Mouse (Mus musculus) neural tube, embryonic 15.5 days (tissue): ENCODE measurements around the gene Ooep. TPM values are rescaled to one million over a fixed set of nuclear protein-coding genes. Genes with fewer than 3 reads are reported as not detected.
A peak's percentile ranks its signal among the peaks of the same experiment; 100 is the strongest.
"Not testable (repeated sequence)": the region's sequence is repeated elsewhere in the genome, so short reads cannot be mapped to it uniquely, and the experiment has no call there.

Experiments used
- ATAC-seq: fragments of 200-750 bp; cut with Nextera tagmentation; 2 replicates; pipeline ENCODE4 v1.8.0; 2017; ENCODE audit warnings: mild to moderate bottlenecking, moderate TSS enrichment, moderate library complexity; ENCODE audit not compliant: low FRiP score
- H3K27ac ChIP-seq: fragments of 300-500 bp; sonication (generic); replicated peaks from 2 replicates; pipeline ENCODE4 v1.5.1; 2015; ENCODE audit warnings: mild to moderate bottlenecking, inconsistent platforms
- H3K27me3 ChIP-seq: fragments of 300-500 bp; sonication (generic); replicated peaks from 2 replicates; pipeline ENCODE4 v1.6.1; 2015; ENCODE audit warnings: inconsistent platforms
- H3K36me3 ChIP-seq: fragments of 300-500 bp; sonication (generic); 2 replicates; pipeline ENCODE4 v1.6.1; 2015; ENCODE audit warnings: inconsistent platforms
- H3K4me1 ChIP-seq: fragments of 300-500 bp; sonication (generic); 2 replicates; pipeline ENCODE4 v1.6.1; 2015; ENCODE audit warnings: inconsistent platforms
- H3K4me2 ChIP-seq: fragments of 300-500 bp; sonication (generic); 2 replicates; pipeline ENCODE4 v1.6.1; 2015; ENCODE audit warnings: inconsistent platforms, mild to moderate bottlenecking, moderate library complexity
- H3K4me3 ChIP-seq: fragments of 300-500 bp; sonication (generic); replicated peaks from 2 replicates; pipeline ENCODE4 v1.5.1; 2015; ENCODE audit warnings: mild to moderate bottlenecking, inconsistent platforms
- H3K9ac ChIP-seq: fragments of 300-500 bp; sonication (generic); replicated peaks from 2 replicates; pipeline ENCODE4 v1.6.1; 2015; ENCODE audit warnings: mild to moderate bottlenecking, inconsistent platforms
- H3K9me3 ChIP-seq: fragments of 300-500 bp; sonication (generic); replicated peaks from 2 replicates; pipeline ENCODE4 v1.6.1; 2016; ENCODE audit warnings: inconsistent platforms
- WGBS: fragments of 180-500 bp; shearing (Covaris S2); methylation state at CpG from one replicate; pipeline ENCODE4 v1.1.7; 2015; ENCODE audit warnings: mixed read lengths; 5-methylcytosine and 5-hydroxymethylcytosine counted together
- polyA plus RNA-seq: library from polyadenylated mRNA; unstranded; fragments of >200 nt; fragmentation: Nextera tagmentation; extraction: Ambion mirVana; gene quantifications from 2 replicates; pipeline ENCODE4 v1.2.1, GENCODE M21; 2015

Gene Ooep
- polyA plus RNA-seq, 1 experiment from 2014 or later: 4.4 TPM

DNA sequence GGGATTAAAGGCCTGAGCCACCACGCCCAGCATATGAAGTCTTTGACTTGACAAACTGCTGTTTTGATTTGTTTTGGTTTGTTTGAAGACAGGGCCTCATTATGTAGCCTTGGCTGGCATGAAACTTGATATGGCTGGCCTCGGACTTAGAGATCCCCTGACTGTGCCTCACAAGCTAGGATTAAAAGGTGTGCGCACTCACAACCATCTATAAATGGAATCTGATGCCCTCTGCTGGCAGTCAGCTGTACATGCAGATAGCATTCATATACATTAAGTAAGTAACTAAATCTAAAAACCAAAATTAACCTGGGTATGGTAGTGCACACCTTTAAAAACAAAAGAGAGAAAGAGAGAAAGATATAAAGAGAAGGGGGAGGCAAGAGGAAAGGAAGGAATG is 7.4 kb upstream of the Ooep start:
- H3K27ac ChIP-seq: no peak overlapping the region
- WGBS: 59% methylated on average over 3 of the region's 3 CpGs
- H3K9me3 ChIP-seq: no peaks in the 10 kb centered on the region
- no peaks in the 10 kb centered on the region for H3K27me3 ChIP-seq
- H3K4me1 ChIP-seq: no peaks in the 10 kb centered on the region
- no peak overlapping the region for H3K4me3 ChIP-seq
- no peak overlapping the region for H3K9ac ChIP-seq
- no peak for ATAC-seq
- H3K36me3 ChIP-seq: no peaks in the 10 kb centered on the region
- no peak overlapping the region for H3K4me2 ChIP-seq

DNA sequence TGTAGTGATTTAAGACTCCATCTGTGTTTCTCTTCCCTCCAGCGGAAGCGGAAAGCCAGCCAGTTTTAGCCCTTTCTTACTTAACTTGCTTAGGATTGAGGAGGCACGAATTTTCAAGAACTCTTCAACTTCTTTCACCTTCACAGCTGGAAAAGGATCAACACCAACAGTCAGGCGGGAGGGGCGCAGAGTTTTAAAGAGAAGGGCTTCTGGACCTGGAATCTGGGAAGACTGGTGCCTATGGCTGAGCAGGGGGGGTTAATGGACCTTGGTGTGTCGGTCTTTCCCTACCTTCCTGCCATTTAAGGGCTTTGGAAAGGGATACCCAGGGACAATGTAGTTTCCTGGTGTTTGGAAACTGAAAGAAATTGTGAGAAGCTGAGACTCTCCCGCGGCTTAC is 979 bp downstream of the Ooep start:
- H3K4me3 ChIP-seq: peak overlapping the region; percentile 41
- no peak for ATAC-seq
- no peaks in the 10 kb centered on the region for H3K36me3 ChIP-seq
- no peaks in the 10 kb centered on the region for H3K9me3 ChIP-seq
- 41% methylated on average over 8 of the region's 8 CpGs for WGBS
- H3K27ac ChIP-seq: peak overlapping the region; percentile 45; the same call in 1 of the 2 replicates
- peaks cover 14% of the 10 kb centered on the region for H3K4me1 ChIP-seq
- no peaks in the 10 kb centered on the region for H3K27me3 ChIP-seq
- H3K4me2 ChIP-seq: peak overlapping the region; percentile 68
- no peak overlapping the region for H3K9ac ChIP-seq

- 75% methylated on average over 4 of the region's 4 CpGs for WGBS
- H3K4me2 ChIP-seq: no peak overlapping the region
- no peak overlapping the region for H3K4me3 ChIP-seq
- no peaks in the 10 kb centered on the region for H3K36me3 ChIP-seq
- no peak overlapping the region for H3K9ac ChIP-seq
- no peak overlapping the region for H3K27ac ChIP-seq
- no peaks in the 10 kb centered on the region for H3K9me3 ChIP-seq
- ATAC-seq: no peak
- H3K27me3 ChIP-seq: no peaks in the 10 kb centered on the region
- peaks cover 14% of the 10 kb centered on the region for H3K4me1 ChIP-seq
Observed at GRCm38 (mm10) chr9:78375486-78375885, 3.0 kb downstream of the Ooep start.

- WGBS: 96% methylated on average over 1 of the region's 1 CpGs
- Histone ChIP-seq H3K4me2 (no peak overlapping the region), H3K27me3 (no peaks in the 10 kb centered on the region), H3K4me3 (no peak overlapping the region), H3K4me1 (peaks cover 14% of the 10 kb centered on the region), H3K27ac (no peak overlapping the region), H3K9me3 (no peaks in the 10 kb centered on the region), H3K36me3 (no peaks in the 10 kb centered on the region), H3K9ac (no peak overlapping the region)
- no peak for ATAC-seq
Observed at GRCm38 (mm10) chr9:78374885-78375389, 3.6 kb downstream of the Ooep start.

DNA sequence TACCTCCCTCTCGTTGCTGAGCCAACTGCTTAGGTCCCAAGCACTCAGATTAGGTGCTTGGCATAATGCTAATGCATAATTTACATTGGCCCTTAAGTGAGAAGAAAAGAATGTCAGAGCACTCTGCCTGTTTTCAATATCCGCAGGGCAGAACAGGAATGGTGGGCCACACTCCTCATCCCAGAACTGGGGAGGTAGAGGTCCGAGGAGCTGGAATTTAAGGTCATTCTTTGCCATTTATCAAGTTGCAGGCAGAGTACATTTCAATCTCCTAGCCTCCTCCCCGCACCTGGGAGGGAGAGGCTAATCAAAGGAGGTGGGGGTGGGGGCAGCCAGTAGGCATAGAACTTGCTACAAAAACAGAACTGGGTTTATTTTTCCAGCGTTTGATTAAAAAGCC is 4.1 kb downstream of the Ooep start:
- no peak for ATAC-seq
- H3K9ac ChIP-seq: no peak overlapping the region
- WGBS: 57% methylated on average over 5 of the region's 5 CpGs

GRCm38 (mm10) chr9:78372827-78373504 is 5.6 kb downstream of the Ooep start:
- H3K4me2 ChIP-seq: no peak overlapping the region
- H3K9ac ChIP-seq: no peak overlapping the region
- no peaks in the 10 kb centered on the region for H3K9me3 ChIP-seq
- 85% methylated on average over 10 of the region's 10 CpGs for WGBS
- H3K27ac ChIP-seq: no peak overlapping the region
- no peaks in the 10 kb centered on the region for H3K36me3 ChIP-seq
- H3K27me3 ChIP-seq: no peaks in the 10 kb centered on the region
- peaks cover 6% of the 10 kb centered on the region for H3K4me1 ChIP-seq
- ATAC-seq: no peak
- no peak overlapping the region for H3K4me3 ChIP-seq

More for the DNA sequence above, 4.1 kb downstream of the Ooep start:
- Histone ChIP-seq H3K4me1 (peaks cover 14% of the 10 kb centered on the region), H3K27me3 (no peaks in the 10 kb centered on the region), H3K27ac (no peak overlapping the region), H3K4me3 (no peak overlapping the region), H3K36me3 (no peaks in the 10 kb centered on the region), H3K4me2 (no peak overlapping the region), H3K9me3 (no peaks in the 10 kb centered on the region)

- 91% methylated on average over 3 of the region's 3 CpGs for WGBS
- no peak for ATAC-seq
- H3K36me3 ChIP-seq: no peaks in the 10 kb centered on the region
- H3K27ac ChIP-seq: no peak overlapping the region
- no peak overlapping the region for H3K9ac ChIP-seq
- H3K27me3 ChIP-seq: no peaks in the 10 kb centered on the region
- H3K4me3 ChIP-seq: no peak overlapping the region
- H3K4me1 ChIP-seq: no peaks in the 10 kb centered on the region
- H3K9me3 ChIP-seq: no peaks in the 10 kb centered on the region
- no peak overlapping the region for H3K4me2 ChIP-seq
Observed at GRCm38 (mm10) chr9:78371441-78371840, 7.1 kb downstream of the Ooep start.

- H3K27me3 ChIP-seq: no peaks in the 10 kb centered on the region
- no peak overlapping the region for H3K27ac ChIP-seq
- no peak overlapping the region for H3K4me3 ChIP-seq
- no peaks in the 10 kb centered on the region for H3K9me3 ChIP-seq
- no peaks in the 10 kb centered on the region for H3K36me3 ChIP-seq
- H3K4me2 ChIP-seq: no peak overlapping the region
- H3K9ac ChIP-seq: no peak overlapping the region
- WGBS: 91% methylated on average over 7 of the region's 7 CpGs
- H3K4me1 ChIP-seq: no peaks in the 10 kb centered on the region
- no peak for ATAC-seq
Observed at GRCm38 (mm10) chr9:78369786-78370185, 8.7 kb downstream of the Ooep start.

DNA sequence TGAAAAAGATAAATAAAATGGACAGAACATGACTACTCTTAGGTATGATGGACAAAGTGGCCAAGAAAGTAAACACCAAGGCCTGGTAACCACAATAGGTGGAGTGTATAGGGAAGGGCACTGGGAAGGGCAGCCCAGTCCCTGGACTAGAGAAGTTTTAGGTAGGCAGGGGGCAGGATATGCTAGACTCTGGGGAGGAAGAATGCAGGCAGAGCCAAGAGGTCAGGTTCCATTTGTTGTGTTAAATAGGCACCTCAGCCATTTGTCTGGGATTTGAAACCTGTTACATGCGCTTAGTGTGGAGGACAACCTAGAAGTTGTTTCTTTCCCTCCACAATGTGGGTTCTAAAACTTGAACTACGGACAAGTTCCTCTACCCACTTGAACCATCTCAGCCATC is 9.2 kb downstream of the Ooep start:
- ATAC-seq: no peak
- Histone ChIP-seq H3K27me3 (no peaks in the 10 kb centered on the region), H3K4me1 (no peaks in the 10 kb centered on the region), H3K4me2 (no peak overlapping the region), H3K9ac (no peak overlapping the region), H3K4me3 (no peak overlapping the region), H3K36me3 (no peaks in the 10 kb centered on the region), H3K27ac (no peak overlapping the region), H3K9me3 (no peaks in the 10 kb centered on the region)
- 98% methylated on average over 2 of the region's 2 CpGs for WGBS

DNA sequence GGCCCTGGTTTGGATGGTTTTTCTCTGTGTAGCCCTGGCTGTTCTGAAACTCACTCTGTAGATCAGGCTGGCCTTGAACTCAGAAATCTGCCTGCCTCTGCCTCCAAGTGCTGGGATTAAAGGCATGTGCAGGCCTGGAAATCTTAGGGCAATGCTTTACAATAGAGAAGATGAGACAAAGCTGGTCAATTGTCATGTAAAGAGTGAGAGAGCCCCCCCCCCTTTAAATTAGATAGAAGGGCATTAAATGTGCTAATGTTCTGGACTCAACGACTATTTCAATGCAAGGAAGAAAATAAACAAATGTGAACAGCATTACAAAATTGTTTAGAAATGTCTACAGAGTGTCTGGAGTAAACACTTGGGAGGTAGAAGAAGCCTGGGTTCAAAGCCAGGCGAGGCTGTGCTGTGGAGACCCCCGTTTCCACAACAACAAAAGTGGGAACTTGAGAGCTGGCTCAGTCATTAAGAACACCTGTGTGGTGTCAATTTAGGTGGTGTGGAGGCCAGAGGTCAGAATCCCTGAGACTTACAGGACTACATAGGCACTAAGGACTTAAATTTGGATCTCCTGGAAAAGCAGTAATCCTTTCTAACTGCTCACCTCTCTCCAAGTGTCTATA is 9.7 kb downstream of the Ooep start:
- no peak overlapping the region for H3K4me2 ChIP-seq
- H3K4me3 ChIP-seq: no peak overlapping the region
- H3K4me1 ChIP-seq: no peaks in the 10 kb centered on the region
- no peaks in the 10 kb centered on the region for H3K27me3 ChIP-seq
- H3K27ac ChIP-seq: no peak overlapping the region
- no peaks in the 10 kb centered on the region for H3K9me3 ChIP-seq
- no peak overlapping the region for H3K9ac ChIP-seq
- no peak for ATAC-seq
- H3K36me3 ChIP-seq: no peaks in the 10 kb centered on the region
- WGBS: 83% methylated on average over 3 of the region's 3 CpGs

DNA sequence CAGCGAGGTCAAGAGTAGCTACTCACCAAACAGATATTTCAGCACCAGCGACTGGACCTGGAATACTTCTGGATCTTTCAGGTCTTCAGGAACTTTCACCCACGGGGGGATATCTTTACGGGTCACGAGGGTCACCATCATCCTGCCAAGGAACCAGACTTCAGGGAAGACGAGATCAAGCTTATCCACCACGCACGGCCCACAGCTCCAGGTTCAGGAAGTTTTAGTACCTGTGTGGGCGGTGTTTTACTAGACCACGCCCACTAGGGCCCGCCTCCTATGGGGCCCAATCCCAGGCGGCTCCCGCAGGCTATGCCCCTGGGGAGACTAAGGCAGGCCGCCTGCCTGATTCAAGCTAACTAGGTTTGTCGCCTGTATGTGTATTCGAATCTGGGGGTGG is 10.6 kb downstream of the Ooep start, which contains the start of gene Dppa5a:
Gene Dppa5a (minus strand): TSS at position 219 of the 400 bp plus-strand sequence.
- not testable (repeated sequence) for H3K4me3 ChIP-seq, H3K27me3 ChIP-seq, H3K27ac ChIP-seq, H3K36me3 ChIP-seq, H3K9me3 ChIP-seq, H3K9ac ChIP-seq, ATAC-seq, H3K4me1 ChIP-seq, H3K4me2 ChIP-seq
- 94% methylated on average over 16 of the region's 16 CpGs for WGBS

GRCm38 (mm10) chr9:78365850-78366544 is 12.5 kb downstream of the Ooep start:
- Histone ChIP-seq H3K27me3 (no peaks in the 10 kb centered on the region), H3K27ac (no peak overlapping the region), H3K4me3 (no peak overlapping the region), H3K9ac (no peak overlapping the region), H3K4me2 (no peak overlapping the region), H3K36me3 (no peaks in the 10 kb centered on the region), H3K9me3 (no peaks in the 10 kb centered on the region), H3K4me1 (no peaks in the 10 kb centered on the region)
- 77% methylated on average over 13 of the region's 13 CpGs for WGBS
- no peak for ATAC-seq
